Mouse (Mus musculus): Measurements from ENCODE around the gene Lhx1. TPM values are rescaled to one million over a fixed set of nuclear protein-coding genes. Genes with fewer than 3 reads are reported as not detected.

The Lhx1 gene
- total RNA-seq, 2 experiments from 2014 or later = not detected

DNA sequence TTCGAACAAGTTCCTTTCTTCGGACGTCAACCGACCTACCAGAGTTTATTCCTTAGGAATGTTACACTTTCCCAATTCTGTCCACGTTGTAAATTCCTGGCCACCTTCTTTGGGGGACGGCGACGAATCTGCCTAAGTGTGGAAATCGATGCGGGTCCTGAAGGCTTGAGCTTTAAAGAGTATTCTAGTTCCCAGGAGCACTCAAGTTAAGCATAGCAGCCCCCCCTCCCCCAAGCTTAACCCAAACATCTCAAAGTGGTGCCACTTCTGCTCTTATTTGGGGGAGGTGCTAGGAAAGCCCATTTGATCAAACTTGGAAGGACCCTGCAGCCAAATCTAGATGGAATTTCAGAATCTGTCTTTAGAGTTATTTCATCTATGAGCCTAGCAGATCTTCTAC lies 1.1 kb upstream of the Lhx1 start:
- no peak for DNase-seq

DNA sequence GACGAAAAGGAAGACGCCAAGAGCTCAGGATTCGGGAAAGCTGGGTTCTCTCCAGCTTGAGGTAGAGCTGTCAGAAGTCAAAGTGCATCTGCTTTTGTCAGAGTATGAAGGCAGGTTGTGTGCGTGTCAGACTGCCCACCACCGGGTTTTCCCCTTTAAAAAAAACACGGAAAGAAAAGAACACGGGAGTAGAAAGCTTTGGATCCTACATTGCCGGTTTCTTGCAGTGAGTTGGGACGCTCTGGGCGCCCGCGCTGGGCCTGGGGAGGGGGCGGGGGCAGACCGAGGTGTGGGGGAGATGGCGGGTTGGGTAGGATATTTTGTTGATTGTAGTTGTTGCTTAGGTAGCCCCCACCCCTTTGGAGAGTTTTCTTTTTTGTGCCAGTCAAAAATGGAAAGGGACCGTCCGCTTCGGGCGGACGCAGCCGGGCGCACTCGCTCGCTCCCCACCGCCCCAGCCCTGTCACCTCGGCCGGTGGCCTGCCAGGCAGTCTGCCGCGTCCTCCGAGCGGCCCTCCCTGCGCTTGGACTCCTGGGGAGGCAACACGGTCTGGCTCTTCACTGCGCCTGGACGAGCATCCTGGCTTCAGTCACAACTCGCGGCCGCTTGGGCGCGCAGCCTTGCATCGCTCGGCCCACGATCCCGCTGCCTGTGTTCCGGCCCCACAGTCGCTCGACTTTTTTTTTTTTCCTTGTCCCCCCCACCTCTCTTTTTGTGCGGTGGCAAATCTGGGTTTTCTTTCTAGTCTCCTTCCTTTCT lies 644 bp downstream of the Lhx1 start:
- no peak for DNase-seq

GRCm38 (mm10) chr11:84523841-84524510 lies 1.4 kb downstream of the Lhx1 start:
- DNase-seq = no peak

- DNase-seq = no peak
These were observed 2.0 kb downstream of the Lhx1 start for GRCm38 (mm10) chr11:84523321-84523831.

GRCm38 (mm10) chr11:84522577-84523320 lies 2.6 kb downstream of the Lhx1 start:
- peak; percentile 65 for DNase-seq

DNA sequence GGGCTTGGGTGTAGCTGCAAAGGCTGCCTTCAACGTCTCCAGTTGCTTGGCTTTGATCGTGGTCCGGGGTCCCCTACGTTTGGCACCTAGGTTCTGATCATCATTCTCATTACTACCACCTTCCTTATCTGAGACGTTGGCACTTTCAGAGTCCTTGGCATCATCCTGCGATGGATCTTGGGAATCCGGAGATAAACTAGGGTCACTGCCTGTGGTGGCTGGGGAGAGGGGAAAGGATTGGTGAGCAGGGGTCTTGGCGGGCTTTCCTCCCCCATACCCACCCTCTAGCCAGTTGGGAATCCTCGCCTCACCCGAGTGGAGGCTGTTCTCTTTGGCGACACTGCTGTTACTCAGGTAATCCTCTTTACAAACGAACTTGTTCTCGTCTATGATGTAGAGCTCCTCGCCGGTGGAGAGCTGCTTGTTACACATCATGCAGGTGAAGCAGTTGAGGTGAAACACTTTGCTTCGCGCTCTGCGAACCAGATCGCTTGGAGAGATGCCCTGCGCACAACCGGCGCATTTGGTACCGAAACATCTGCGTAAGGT lies 3.5 kb downstream of the Lhx1 start:
- DNase-seq = no peak

GRCm38 (mm10) chr11:84521071-84521390 lies 4.3 kb downstream of the Lhx1 start:
- DNase-seq = no peak

- DNase-seq = no peak
These were observed 4.9 kb downstream of the Lhx1 start for GRCm38 (mm10) chr11:84520269-84521070.

DNA sequence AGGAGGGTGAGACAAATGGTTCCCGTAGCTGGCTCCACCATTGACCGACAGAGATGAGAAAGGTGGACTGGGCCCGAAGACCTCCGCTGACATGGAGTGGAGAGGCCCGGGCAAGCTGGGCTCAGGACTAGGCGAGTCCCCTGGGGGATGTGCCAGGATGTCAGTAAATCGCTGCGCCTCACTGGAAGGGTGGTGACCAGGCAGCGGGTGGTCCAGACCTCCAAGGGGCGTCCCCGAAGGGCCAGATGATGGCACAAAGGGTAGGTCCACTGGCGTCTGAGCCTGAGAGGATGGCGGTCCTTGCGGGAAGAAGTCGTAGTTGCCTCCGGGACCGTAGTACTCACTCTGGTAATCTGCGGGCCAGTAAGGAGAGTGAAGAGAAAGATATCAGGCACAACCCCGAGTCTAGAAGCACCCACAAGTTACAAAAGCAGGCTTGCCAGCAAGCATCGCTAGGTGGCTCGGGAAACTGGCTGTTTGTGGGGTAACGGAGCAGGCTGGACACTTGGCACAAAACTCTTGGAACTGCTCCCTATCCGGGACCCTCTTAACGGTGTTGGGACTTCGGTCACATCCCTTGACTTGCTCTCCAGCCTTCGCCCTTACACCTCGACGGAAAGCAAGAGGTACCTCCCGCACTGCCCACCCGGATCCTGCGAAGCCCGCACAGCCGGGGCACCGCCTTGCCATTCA lies 5.6 kb downstream of the Lhx1 start:
- no peak for DNase-seq

- no peak for DNase-seq
These were observed 6.3 kb downstream of the Lhx1 start for GRCm38 (mm10) chr11:84519036-84519435.

GRCm38 (mm10) chr11:84518261-84518660 lies 7.1 kb downstream of the Lhx1 start:
- no peak for DNase-seq

GRCm38 (mm10) chr11:84517431-84517830 lies 7.9 kb downstream of the Lhx1 start:
- no peak for DNase-seq

GRCm38 (mm10) chr11:84516501-84517240 lies 8.7 kb downstream of the Lhx1 start:
- no peak for DNase-seq

- peak; percentile 96 for DNase-seq
These were observed 11.9 kb downstream of the Lhx1 start, which contains the start of gene Aatf for GRCm38 (mm10) chr11:84513171-84514116. TSS of gene Aatf (minus strand) at chr11:84513522.

GRCm38 (mm10) chr11:84512031-84512430 lies 13.3 kb downstream of the Lhx1 start:
- no peak for DNase-seq

DNA sequence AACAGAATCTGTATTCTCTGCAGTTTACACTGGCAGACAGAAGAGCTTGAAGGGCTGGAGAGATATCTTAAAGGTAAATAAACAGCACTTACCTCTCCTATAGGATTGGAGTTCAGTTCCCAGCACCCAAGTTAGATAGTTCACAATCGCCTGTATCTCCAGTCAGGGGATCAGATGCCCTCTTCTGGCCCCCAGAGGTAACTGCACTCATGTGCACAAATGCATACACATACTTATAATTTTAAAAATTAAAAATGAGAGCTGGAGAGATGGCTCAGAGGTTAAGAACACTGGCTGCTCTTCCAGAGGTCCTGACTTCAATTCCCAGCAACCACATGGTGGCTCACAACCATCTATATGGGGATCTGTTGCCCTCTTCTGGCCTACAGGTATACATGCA lies 21.0 kb downstream of the Lhx1 start:
- no peak for DNase-seq

- no peak for DNase-seq
These were observed 27.4 kb downstream of the Lhx1 start for GRCm38 (mm10) chr11:84497944-84498343.

DNA sequence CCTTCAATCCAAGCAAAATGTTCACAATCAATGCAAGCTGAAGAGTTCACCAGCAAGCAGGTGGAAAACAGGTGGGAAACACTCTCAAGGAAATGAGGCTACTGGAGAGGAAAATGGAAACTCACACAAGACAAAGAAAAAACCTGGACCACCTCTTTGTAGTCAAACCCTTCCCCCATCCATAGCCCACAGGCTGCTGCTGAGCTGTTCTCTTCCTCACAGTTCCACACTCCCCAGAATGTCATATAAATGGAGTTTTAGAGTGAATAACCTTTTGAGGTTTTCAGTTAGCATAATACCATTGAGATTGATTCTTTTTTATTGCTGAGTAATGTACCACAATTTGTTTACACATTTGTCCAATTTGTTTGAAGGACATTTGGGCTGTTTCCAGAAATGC lies 28.4 kb downstream of the Lhx1 start:
- DNase-seq = no peak

DNA sequence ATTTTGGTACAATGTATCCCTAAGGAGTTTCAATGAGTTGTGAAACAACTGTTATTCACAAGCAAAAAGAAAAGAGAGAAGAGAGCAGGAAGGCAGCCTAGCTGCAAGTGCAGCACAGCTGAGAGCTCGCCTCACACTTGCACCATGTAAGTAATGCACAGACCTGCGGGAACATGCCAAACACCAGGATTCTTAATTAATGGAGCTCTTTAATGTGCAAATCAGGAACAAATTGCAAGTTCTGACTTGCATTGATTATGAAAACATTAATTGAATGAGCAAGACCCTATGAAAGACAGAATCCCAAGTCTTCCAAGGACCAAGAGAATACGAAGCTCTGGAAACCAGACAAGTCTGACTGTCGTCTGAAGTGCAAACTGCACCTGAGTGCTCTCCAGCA lies 29.6 kb downstream of the Lhx1 start:
- no peak for DNase-seq

DNA sequence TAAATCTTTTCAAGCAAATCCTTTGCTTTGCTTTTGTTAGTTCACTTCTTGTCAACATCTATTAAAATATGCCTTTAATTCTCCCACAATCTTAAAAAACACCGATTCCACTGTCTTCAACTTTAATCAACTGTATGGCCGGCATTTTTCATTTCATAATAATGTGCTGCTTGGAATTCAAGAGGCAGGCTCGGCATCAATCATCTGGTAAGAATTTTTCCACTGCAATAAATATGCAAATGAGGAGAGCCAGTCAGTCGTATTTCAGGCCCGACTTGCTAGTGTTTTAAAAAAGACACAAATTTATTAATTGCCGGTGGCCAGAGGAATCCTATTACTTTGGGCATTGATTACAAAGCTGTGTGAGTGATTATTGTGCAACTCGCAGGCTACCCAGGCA lies 43.7 kb downstream of the Lhx1 start:
- DNase-seq = no peak
